Mouse (Mus musculus) cortical plate, adult 2 months (tissue): ENCODE results near the gene Tesk2. TPM values are rescaled to one million over a fixed set of nuclear protein-coding genes. Genes with fewer than 3 reads are reported as not detected.

Experiments used
- H3K27ac ChIP-seq: fragments of 200-500 bp; 2 replicates; pipeline ENCODE4 v1.5.1; 2012; ENCODE audit warnings: low read length, control low read depth, inconsistent platforms; ENCODE audit not compliant: insufficient read depth
- H3K4me1 ChIP-seq: fragments of 200-500 bp; 2 replicates; pipeline ENCODE4 v1.6.1; 2011; ENCODE audit warnings: low read length; ENCODE audit not compliant: control insufficient read depth, insufficient read depth
- H3K4me3 ChIP-seq: fragments of 200-500 bp; 2 replicates; pipeline ENCODE4 v1.5.1; 2011; ENCODE audit warnings: mild to moderate bottlenecking, low read length, control low read depth; ENCODE audit not compliant: insufficient read depth
- CTCF ChIP-seq: fragments of 200-500 bp; IDR thresholded peaks from 2 replicates; pipeline ENCODE4 v1.5.1; 2011; ENCODE audit warnings: mild to moderate bottlenecking, control low read depth, low read length; ENCODE audit not compliant: insufficient read depth; ENCODE audit errors: extremely low read depth
- POLR2A ChIP-seq: fragments of 200-500 bp; IDR thresholded peaks from 2 replicates; pipeline ENCODE4 v1.6.1; 2011; ENCODE audit warnings: mild to moderate bottlenecking, low read length, control low read depth; ENCODE audit not compliant: insufficient read depth; ENCODE audit errors: extremely low read depth
- polyA plus RNA-seq: library from polyadenylated mRNA; depleted of rRNA; stranded (reverse); fragments of >200 nt; gene quantifications from 2 replicates; pipeline ENCODE4 v1.2.3, GENCODE M21; 2012

Gene Tesk2
- polyA plus RNA-seq, 1 experiment = 7.5 TPM

DNA sequence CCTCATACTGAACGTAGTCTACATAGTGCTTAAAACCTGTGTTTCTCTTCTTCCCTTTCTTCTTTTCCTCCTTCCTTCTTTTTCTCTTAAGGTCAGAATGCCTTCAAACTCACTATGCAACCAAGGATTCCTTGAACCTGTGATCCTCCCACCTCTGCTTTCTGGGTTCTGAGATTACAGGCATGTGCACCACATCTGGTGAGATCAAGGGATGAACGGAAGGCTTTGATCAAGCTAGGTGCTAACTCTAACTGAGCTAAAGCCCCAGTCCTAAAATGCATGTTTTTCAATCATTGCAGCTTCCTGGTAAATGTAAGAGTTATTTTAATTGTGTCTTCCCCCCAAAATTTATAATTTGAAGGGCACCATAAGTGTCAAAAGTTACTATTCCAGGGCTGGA, 14.2 kb downstream of the Tesk2 start:
- TF ChIP-seq POLR2A (no peak), CTCF (no peak)
- H3K4me3 ChIP-seq = no peak overlapping the region
- no peak overlapping the region for H3K27ac ChIP-seq
- no peaks in the 10 kb centered on the region for H3K4me1 ChIP-seq

GRCm38 (mm10) chr4:116738972-116739751, 18.4 kb downstream of the Tesk2 start:
- no peak overlapping the region for H3K27ac ChIP-seq
- no peak for TF ChIP-seq POLR2A
- no peak for TF ChIP-seq CTCF
- H3K4me1 ChIP-seq = no peaks in the 10 kb centered on the region

GRCm38 (mm10) chr4:116749750-116750149, 29.0 kb downstream of the Tesk2 start:
- H3K4me3 ChIP-seq = no peak overlapping the region
- no peak overlapping the region for H3K27ac ChIP-seq
- no peak for TF ChIP-seq POLR2A
- no peak for TF ChIP-seq CTCF
- H3K4me1 ChIP-seq = no peaks in the 10 kb centered on the region

More at GRCm38 (mm10) chr4:116738972-116739751, 18.4 kb downstream of the Tesk2 start:
- no peak overlapping the region for H3K4me3 ChIP-seq

DNA sequence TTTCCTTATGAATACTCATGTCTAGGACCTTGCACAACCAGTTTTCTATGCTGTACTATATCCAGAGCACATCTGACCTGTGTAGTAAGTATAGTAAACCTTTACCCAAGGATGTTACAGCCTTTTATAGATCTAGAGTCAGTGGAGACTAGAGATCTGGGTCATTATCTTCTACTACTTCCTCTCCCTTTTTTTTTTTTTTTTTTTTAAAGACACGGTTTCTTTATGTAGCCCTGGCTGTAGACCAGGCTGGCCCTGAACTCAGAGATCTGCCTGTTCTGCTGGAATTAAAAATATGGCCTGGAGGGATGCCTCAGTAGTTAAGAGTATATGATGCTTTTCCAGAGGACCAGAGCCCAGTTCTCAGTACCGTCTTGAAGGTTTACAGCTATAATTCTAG, 41.2 kb downstream of the Tesk2 start:
- no peak overlapping the region for H3K27ac ChIP-seq
- H3K4me1 ChIP-seq = no peaks in the 10 kb centered on the region
- no peak for TF ChIP-seq CTCF
- no peak for TF ChIP-seq POLR2A
- H3K4me3 ChIP-seq = no peak overlapping the region

GRCm38 (mm10) chr4:116764001-116764400, 43.3 kb downstream of the Tesk2 start:
- H3K4me1 ChIP-seq = no peaks in the 10 kb centered on the region
- TF ChIP-seq POLR2A (no peak), CTCF (no peak)
- no peak overlapping the region for H3K4me3 ChIP-seq
- H3K27ac ChIP-seq = no peak overlapping the region

GRCm38 (mm10) chr4:116768510-116768909, 47.8 kb downstream of the Tesk2 start:
- no peak overlapping the region for H3K27ac ChIP-seq
- H3K4me1 ChIP-seq = no peaks in the 10 kb centered on the region
- no peak overlapping the region for H3K4me3 ChIP-seq
- TF ChIP-seq CTCF = no peak
- TF ChIP-seq POLR2A = no peak

DNA sequence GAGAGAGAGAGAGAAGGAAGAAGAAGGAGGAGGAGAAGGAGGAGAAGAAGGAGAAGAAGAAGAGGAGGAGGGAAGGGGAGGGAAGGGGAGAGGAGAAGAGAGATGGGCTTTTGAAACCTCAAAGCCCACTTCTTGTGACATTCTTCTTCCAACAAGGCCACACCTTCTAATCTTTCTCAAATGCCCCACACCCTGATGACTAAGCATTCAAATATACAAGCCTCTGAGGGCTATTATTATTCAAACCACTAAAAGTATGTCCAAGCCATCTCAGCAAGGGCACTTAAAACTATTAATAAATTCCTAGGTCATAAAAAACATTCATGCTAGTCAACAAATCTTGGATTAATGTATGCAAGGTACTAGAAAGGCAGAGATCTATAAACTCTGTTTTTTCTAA, 48.3 kb downstream of the Tesk2 start:
- no peak overlapping the region for H3K4me3 ChIP-seq
- TF ChIP-seq POLR2A = no peak
- no peak for TF ChIP-seq CTCF

DNA sequence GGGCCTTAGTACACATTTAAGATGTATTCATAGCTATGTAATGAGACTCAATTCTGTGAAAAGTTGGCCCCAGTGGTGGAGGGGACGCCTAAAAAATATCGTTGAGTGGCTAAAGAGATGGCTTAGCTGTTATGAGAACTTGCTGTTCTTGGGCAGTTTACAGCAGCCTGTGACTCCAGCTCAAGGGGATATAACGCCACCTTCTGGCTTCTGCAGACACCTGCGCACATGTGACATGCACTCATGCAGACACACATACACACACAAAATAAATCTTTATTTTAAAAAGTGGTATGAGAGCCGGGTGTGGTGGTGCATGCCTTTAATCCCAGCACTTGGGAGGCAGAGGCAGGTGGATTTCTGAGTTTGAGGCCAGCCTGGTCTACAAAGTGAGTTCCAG, 55.6 kb downstream of the Tesk2 start:
- TF ChIP-seq CTCF = no peak
- TF ChIP-seq POLR2A = no peak
- no peaks in the 10 kb centered on the region; the same call in 1 of the 2 replicates for H3K4me1 ChIP-seq
- no peak overlapping the region for H3K27ac ChIP-seq
- no peak overlapping the region for H3K4me3 ChIP-seq

More for the DNA sequence above, 48.3 kb downstream of the Tesk2 start:
- Histone ChIP-seq H3K4me1 (no peaks in the 10 kb centered on the region), H3K27ac (no peak overlapping the region)

- H3K4me3 ChIP-seq = no peak overlapping the region
- no peak for TF ChIP-seq POLR2A
- TF ChIP-seq CTCF = no peak
- H3K4me1 ChIP-seq = no peaks in the 10 kb centered on the region; the same call in 1 of the 2 replicates
- H3K27ac ChIP-seq = no peak overlapping the region
Observed at GRCm38 (mm10) chr4:116777079-116777478, 56.3 kb downstream of the Tesk2 start.

GRCm38 (mm10) chr4:116780541-116780940, 59.8 kb downstream of the Tesk2 start:
- Histone ChIP-seq H3K4me3 (no peak overlapping the region), H3K27ac (no peak overlapping the region), H3K4me1 (no peaks in the 10 kb centered on the region)
- no peak for TF ChIP-seq POLR2A
- TF ChIP-seq CTCF = no peak
